Mouse (Mus musculus) forebrain, embryonic 10.5 days (tissue): ENCODE data around the gene Hint1. TPM values are rescaled to one million over a fixed set of nuclear protein-coding genes. Genes with fewer than 3 reads are reported as not detected.

Experiments used
- polyA plus RNA-seq: library from polyadenylated mRNA; unstranded; fragments of >200 nt; fragmentation: Nextera tagmentation; extraction: Ambion mirVana; gene quantifications from 2 replicates; pipeline ENCODE4 v1.2.1, GENCODE M21; 2016

The Hint1 gene
- polyA plus RNA-seq, 1 experiment from 2014 or later = 675 TPM

Other genes with a start within 250 kb of the Hint1 start
- 182 and 187 TPM in 2 replicates for gene Cdc42se2, start 78.7 kb upstream of the Hint1 start, polyA plus RNA-seq
- gene Lyrm7, start 5.5 kb upstream of the Hint1 start, polyA plus RNA-seq = 4.1 and 8.0 TPM in 2 replicates
- gene Gpx3, start 36.1 kb downstream of the Hint1 start, polyA plus RNA-seq = 59.5 and 61.2 TPM in 2 replicates
- gene Tnip1, start 96.5 kb downstream of the Hint1 start, polyA plus RNA-seq = 8.8 and 10.0 TPM in 2 replicates
- 35.4 and 38.9 TPM in 2 replicates for gene Anxa6, start 167.1 kb downstream of the Hint1 start, polyA plus RNA-seq
- 0.25 and 0.73 TPM in 2 replicates for gene Ccdc69, start 211.7 kb downstream of the Hint1 start, polyA plus RNA-seq
- 7.2 and 7.8 TPM in 2 replicates for gene Gm2a, start 231.7 kb downstream of the Hint1 start, polyA plus RNA-seq